Comparison of ENCODE assay signal across 11 mouse cellular contexts in the genomic region with DNA sequence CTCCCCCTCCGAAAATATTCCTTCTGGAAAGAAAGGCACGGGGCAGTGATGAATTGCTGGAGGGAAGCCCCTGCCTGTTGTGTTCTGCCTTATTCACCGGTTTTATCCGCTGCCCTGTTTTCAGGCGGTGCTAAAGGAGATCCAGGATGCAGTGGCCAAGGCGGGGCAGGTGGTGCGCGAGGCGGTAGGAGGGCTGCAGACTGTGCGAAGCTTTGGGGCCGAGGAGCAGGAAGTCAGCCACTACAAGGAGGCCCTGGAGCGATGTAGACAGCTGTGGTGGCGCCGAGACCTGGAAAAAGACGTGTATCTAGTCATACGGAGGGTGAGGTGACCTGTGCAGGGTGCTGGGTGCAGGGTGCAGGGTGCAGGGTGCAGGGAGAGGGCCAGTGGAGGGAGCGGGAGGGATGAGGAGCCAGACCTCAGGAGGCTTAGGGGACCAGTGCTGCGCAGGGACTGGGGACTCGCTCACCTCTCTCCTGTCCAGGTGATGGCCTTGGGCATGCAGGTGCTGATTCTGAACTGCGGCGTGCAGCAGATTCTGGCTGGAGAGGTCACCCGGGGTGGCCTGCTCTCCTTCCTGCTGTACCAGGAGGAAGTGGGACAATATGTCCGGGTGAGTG. TPM values are rescaled to one million over a fixed set of nuclear protein-coding genes. Genes with fewer than 3 reads are reported as not detected.
DNase-seq lines count a peak whose midpoint lies in the region; ATAC-seq and TF ChIP-seq lines count a peak whose summit lies in the region.
"Had no signal": no experiment of that assay in that cellular context is flagged by ENCODE, and none has a peak within 500 bp of the region (broad histone marks: within the 10 kb centered on the region; RNA-seq: fewer than 3 reads in every experiment).

No protein-coding gene starts in this region.

- H3K36me3 ChIP-seq in heart, embryonic 16.5 days (ENCODE audit: control insufficient read depth, insufficient read depth), result 0 out of 2 replicates have a peak, but pooled peaks cover 4% of the 10 kb centered on the region
- H3K36me3 ChIP-seq in stomach, embryonic 14.5 days (ENCODE audit: control insufficient read depth, insufficient read depth, low read length), result no peaks in the 10 kb centered on the region
- no peaks in the 10 kb centered on the region for H3K36me3 ChIP-seq in stomach, postnatal 0 days (ENCODE audit: control insufficient read depth, insufficient read depth, low read length)
- H3K36me3 ChIP-seq: liver, embryonic 15.5 days had no signal

- no peaks in the 10 kb centered on the region for H3K4me1 ChIP-seq in heart, embryonic 16.5 days (ENCODE audit: control insufficient read depth, insufficient read depth, low read length)
- no peaks in the 10 kb centered on the region for H3K4me1 ChIP-seq in stomach, embryonic 14.5 days (ENCODE audit: control insufficient read depth, insufficient read depth, low read length)
- no peaks in the 10 kb centered on the region for H3K4me1 ChIP-seq in stomach, postnatal 0 days (replicated peaks; ENCODE audit: control insufficient read depth, insufficient read depth)

- peaks cover 30% of the 10 kb centered on the region for H3K27me3 ChIP-seq in heart, embryonic 16.5 days (ENCODE audit: control insufficient read depth, insufficient read depth, low read length)
- H3K27me3 ChIP-seq in stomach, embryonic 14.5 days (ENCODE audit: control insufficient read depth, insufficient read depth, low read length), result peaks cover 19% of the 10 kb centered on the region
- no peaks in the 10 kb centered on the region for H3K27me3 ChIP-seq in stomach, postnatal 0 days (ENCODE audit: control insufficient read depth, insufficient read depth, low read length)

- TF ChIP-seq EP300 in stomach, postnatal 0 days (optimal IDR thresholded peaks at IDR 0.05), result no peak

- peak overlapping the region; percentile 34 for H3K4me2 ChIP-seq in heart, embryonic 16.5 days (ENCODE audit: low read depth, low read length)
- H3K4me2 ChIP-seq in stomach, embryonic 14.5 days (replicated peaks; ENCODE audit: low read depth, low read length), result no peak overlapping the region
- no peak overlapping the region for H3K4me2 ChIP-seq in stomach, postnatal 0 days (replicated peaks; ENCODE audit: low read depth)
- H3K4me2 ChIP-seq: liver, embryonic 15.5 days had no signal

- H3K27ac ChIP-seq in heart, embryonic 16.5 days (ENCODE audit: low read length), result peak overlapping the region; percentile 7; the same call in 1 of the 2 replicates
- no peak overlapping the region for H3K27ac ChIP-seq in stomach, embryonic 14.5 days (ENCODE audit: low read length)
- no peak overlapping the region for H3K27ac ChIP-seq in stomach, postnatal 0 days (replicated peaks)
- H3K27ac ChIP-seq: liver, embryonic 15.5 days had no signal

- intact Hi-C loops in left cerebral cortex, postnatal 14 days (cut with DNase I), result no loop called here

- no peak overlapping the region; the same call in 1 of the 2 replicates for H3K9ac ChIP-seq in heart, embryonic 16.5 days (ENCODE audit: low read length)
- H3K9ac ChIP-seq in stomach, embryonic 14.5 days (replicated peaks; ENCODE audit: low read depth, low read length), result no peak overlapping the region
- H3K9ac ChIP-seq in stomach, postnatal 0 days (ENCODE audit: low read length), result no peak overlapping the region; the same call in 1 of the 2 replicates
- H3K9ac ChIP-seq: liver, embryonic 15.5 days had no signal

- no peak for DNase-seq in heart, postnatal 4 days
- DNase-seq in stomach, postnatal 0 days (ENCODE audit: low spot score), result no peak
- peak; percentile 73 for DNase-seq in naive thymus-derived CD4-positive, alpha-beta T cell, adult 2 months (ENCODE audit: low read depth)
- no peak for DNase-seq in left cerebral cortex, postnatal 14 days (ENCODE audit: low spot score in 2 of 2)
- DNase-seq in embryo, embryonic 9.5 days (ENCODE audit: extremely low spot score), result no peak
- DNase-seq in right cerebral cortex, postnatal 14 days, result no peak
- DNase-seq: heart, adult 18-20 months had no signal

- TF ChIP-seq CTCF in stomach, postnatal 0 days (IDR thresholded peaks at IDR 0.05; ENCODE audit: low read depth), result no peak

- H3K4me3 ChIP-seq in heart, embryonic 16.5 days (ENCODE audit: low read length), result peak overlapping the region; percentile 18; the same call in 1 of the 2 replicates
- no peak overlapping the region for H3K4me3 ChIP-seq in stomach, embryonic 14.5 days (ENCODE audit: low read depth, low read length)
- H3K4me3 ChIP-seq in stomach, postnatal 0 days (ENCODE audit: low read depth, low read length), result no peak overlapping the region
- H3K4me3 ChIP-seq: erythroblast, embryonic 14.5 days; liver, embryonic 15.5 days had no signal

- no peak; the same call in 1 of the 2 replicates for ATAC-seq in heart, embryonic 16.5 days (replicated peaks; ENCODE audit: extremely low read depth, insufficient read depth, low FRiP score)
- ATAC-seq in stomach, embryonic 14.5 days (ENCODE audit: insufficient number of reproducible peaks, insufficient read depth, low FRiP score, low read depth), result 0 out of 2 replicates have a peak, but pooled peaks have one; percentile 6
- no peak for ATAC-seq in stomach, postnatal 0 days (ENCODE audit: low FRiP score, low TSS enrichment)

- peaks cover 6% of the 10 kb centered on the region for H3K9me3 ChIP-seq in heart, embryonic 16.5 days (replicated peaks; ENCODE audit: control insufficient read depth, low read length)
- no peaks in the 10 kb centered on the region for H3K9me3 ChIP-seq in stomach, embryonic 14.5 days (ENCODE audit: control insufficient read depth, low read depth, low read length)
- H3K9me3 ChIP-seq in stomach, postnatal 0 days (ENCODE audit: control insufficient read depth, low read length), result no peaks in the 10 kb centered on the region
- H3K9me3 ChIP-seq: liver, embryonic 15.5 days had no signal

- WGBS in heart, embryonic 16.5 days, result 22% methylated on average over 23 of the region's 23 CpGs
- 18% methylated on average over 23 of the region's 23 CpGs for WGBS in stomach, embryonic 14.5 days
- 23% methylated on average over 23 of the region's 23 CpGs for WGBS in stomach, postnatal 0 days

RNA-seq across cellular contexts. Expression of a gene that starts 8.5 kb away (rescaled TPM):
- polyA plus RNA-seq in heart, embryonic 16.5 days (2015; fragmentation: Nextera tagmentation; extraction: Ambion mirVana), result 10.9 and 21.4 TPM in 2 replicates
- total RNA-seq in heart, postnatal 4 days (2021), result 10 to 100 TPM; 10.7 to 12.3 TPM
- polyA plus RNA-seq in stomach, embryonic 14.5 days (2014; fragmentation: Nextera tagmentation; extraction: Ambion mirVana), result 1.6 and 2.4 TPM in 2 replicates
- 5.8 and 5.9 TPM in 2 replicates for polyA plus RNA-seq in stomach, postnatal 0 days (2015; fragmentation: Nextera tagmentation; extraction: Ambion mirVana)
- 1 to 10 TPM; 3.1 to 5.0 TPM for total RNA-seq in left cerebral cortex, postnatal 14 days (2021)

RNA-seq across cellular contexts. Expression of a gene that starts 14.3 kb away (rescaled TPM):
- 31.8 and 87.6 TPM in 2 replicates for polyA plus RNA-seq in heart, embryonic 16.5 days (2015; fragmentation: Nextera tagmentation; extraction: Ambion mirVana)
- 1 to 10 TPM; 3.7 to 7.0 TPM for total RNA-seq in heart, postnatal 4 days (2021)
- 5.9 and 8.3 TPM in 2 replicates for polyA plus RNA-seq in stomach, embryonic 14.5 days (2014; fragmentation: Nextera tagmentation; extraction: Ambion mirVana)
- 15.5 and 16.2 TPM in 2 replicates for polyA plus RNA-seq in stomach, postnatal 0 days (2015; fragmentation: Nextera tagmentation; extraction: Ambion mirVana)
- 1 to 10 TPM; 2.6 to 2.7 TPM for total RNA-seq in left cerebral cortex, postnatal 14 days (2021)

RNA-seq across cellular contexts. Expression of a gene that starts 24.3 kb away (rescaled TPM):
- polyA plus RNA-seq in heart, embryonic 16.5 days (2015; fragmentation: Nextera tagmentation; extraction: Ambion mirVana), result 15.0 and 32.2 TPM in 2 replicates
- total RNA-seq in heart, postnatal 4 days (2021), result 1 to 10 TPM; 2.5 to 3.8 TPM
- polyA plus RNA-seq in stomach, embryonic 14.5 days (2014; fragmentation: Nextera tagmentation; extraction: Ambion mirVana), result 3.4 and 4.4 TPM in 2 replicates
- 11.9 and 12.8 TPM in 2 replicates for polyA plus RNA-seq in stomach, postnatal 0 days (2015; fragmentation: Nextera tagmentation; extraction: Ambion mirVana)
- total RNA-seq in left cerebral cortex, postnatal 14 days (2021), result 1 to 10 TPM; 1.8 to 2.2 TPM

RNA-seq across cellular contexts. Expression of a gene that starts 24.5 kb away (rescaled TPM):
- polyA plus RNA-seq in heart, embryonic 16.5 days (2015; fragmentation: Nextera tagmentation; extraction: Ambion mirVana), result 5.7 and 11.1 TPM in 2 replicates
- 1 to 10 TPM; 4.8 to 5.4 TPM for total RNA-seq in heart, postnatal 4 days (2021)
- 5.2 and 7.2 TPM in 2 replicates for polyA plus RNA-seq in stomach, embryonic 14.5 days (2014; fragmentation: Nextera tagmentation; extraction: Ambion mirVana)
- 7.0 and 8.3 TPM in 2 replicates for polyA plus RNA-seq in stomach, postnatal 0 days (2015; fragmentation: Nextera tagmentation; extraction: Ambion mirVana)
- total RNA-seq in left cerebral cortex, postnatal 14 days (2021), result 1 to 10 TPM; 2.1 to 2.8 TPM

RNA-seq across cellular contexts. Expression of a gene that starts 26.8 kb away (rescaled TPM):
- 0.17 and 0.24 TPM in 2 replicates for polyA plus RNA-seq in heart, embryonic 16.5 days (2015; fragmentation: Nextera tagmentation; extraction: Ambion mirVana)
- total RNA-seq in heart, postnatal 4 days (2021), result under 1 TPM; 0.23 to 0.38 TPM
- polyA plus RNA-seq in stomach, embryonic 14.5 days (2014; fragmentation: Nextera tagmentation; extraction: Ambion mirVana), result 0.54 TPM in 1 of 2 replicates, not detected in the other
- 0.13 and 0.16 TPM in 2 replicates for polyA plus RNA-seq in stomach, postnatal 0 days (2015; fragmentation: Nextera tagmentation; extraction: Ambion mirVana)
- total RNA-seq in left cerebral cortex, postnatal 14 days (2021), result under 1 TPM in 1 of 2 experiments, not detected in 1; 0.15 TPM
- polyA plus RNA-seq: erythroblast, embryonic 14.5 days had no signal
